Mouse (Mus musculus) spleen, adult 2 months (tissue): Measurements from ENCODE around the gene Shoc2. TPM values are rescaled to one million over a fixed set of nuclear protein-coding genes. Genes with fewer than 3 reads are reported as not detected.
"Not testable (repeated sequence)": the region's sequence is repeated elsewhere in the genome, so short reads cannot be mapped to it uniquely, and the experiment has no call there.

Experiments
- DNase-seq, 2 experiments: peaks; one replicate each; pipeline versions ENCODE4 v3.0.0 to v3.0.0-alpha.2; 2012 to 2021; ENCODE audit warnings: low spot score in 2 of 2, low read depth in 1 of 2
- H3K27ac ChIP-seq: fragments of 200-500 bp; 2 replicates; pipeline ENCODE4 v1.5.1; 2012; ENCODE audit warnings: low read length, inconsistent platforms; ENCODE audit not compliant: insufficient read depth
- H3K27me3 ChIP-seq: fragments of 200-500 bp; 2 replicates; pipeline ENCODE4 v1.6.1; 2012; ENCODE audit warnings: mild to moderate bottlenecking, moderate library complexity, low read length, inconsistent platforms; ENCODE audit not compliant: control insufficient read depth, insufficient read depth
- H3K36me3 ChIP-seq: fragments of 200-500 bp; 2 replicates; pipeline ENCODE4 v1.6.1; 2012; ENCODE audit warnings: mild to moderate bottlenecking, low read length, inconsistent platforms; ENCODE audit not compliant: control insufficient read depth, insufficient read depth
- H3K4me1 ChIP-seq: fragments of 200-500 bp; 2 replicates; pipeline ENCODE4 v1.6.1; 2011; ENCODE audit warnings: inconsistent platforms; ENCODE audit not compliant: control insufficient read depth, insufficient read depth, insufficient read length
- H3K4me3 ChIP-seq: fragments of 200-500 bp; 2 replicates; pipeline ENCODE4 v1.5.1; 2011; ENCODE audit warnings: mild to moderate bottlenecking, inconsistent platforms; ENCODE audit not compliant: insufficient read depth, insufficient read length; ENCODE audit errors: extremely low read depth
- CTCF ChIP-seq: fragments of 200-500 bp; IDR thresholded peaks from 2 replicates; pipeline ENCODE4 v1.5.1; 2011; ENCODE audit warnings: mild to moderate bottlenecking, inconsistent platforms; ENCODE audit not compliant: insufficient read depth, insufficient read length, insufficient replicate concordance; ENCODE audit errors: extremely low read depth
- POLR2A ChIP-seq: fragments of 200-500 bp; IDR thresholded peaks from 2 replicates; pipeline ENCODE4 v1.6.1; 2011; ENCODE audit warnings: low read depth, low read length, inconsistent platforms
- WGBS: fragments of 180-500 bp; shearing (Covaris S2); methylation state at CpG from one replicate; pipeline ENCODE4 v1.1.7; 2018; 5-methylcytosine and 5-hydroxymethylcytosine counted together
- polyA plus RNA-seq: library from polyadenylated mRNA; depleted of rRNA; stranded (reverse); fragments of >200 nt; gene quantifications from 2 replicates; pipeline ENCODE4 v1.2.3, GENCODE M21; 2012

Shoc2 gene
- polyA plus RNA-seq, 1 experiment = 5.6 TPM

- Histone ChIP-seq H3K27me3 (no peaks in the 10 kb centered on the region), H3K4me3 (no peak overlapping the region), H3K27ac (no peak overlapping the region), H3K36me3 (peaks cover 47% of the 10 kb centered on the region), H3K4me1 (no peaks in the 10 kb centered on the region)
- 95% methylated on average over 4 of the region's 4 CpGs for WGBS
- no peak for DNase-seq
- no peak for TF ChIP-seq CTCF
- TF ChIP-seq POLR2A = no peak
Observed at GRCm38 (mm10) chr19:53914950-53915349, 29.2 kb upstream of the Shoc2 start.

GRCm38 (mm10) chr19:53919541-53919940, 24.6 kb upstream of the Shoc2 start:
- no peak for DNase-seq
- Histone ChIP-seq H3K27ac (no peak overlapping the region), H3K4me1 (no peaks in the 10 kb centered on the region), H3K4me3 (no peak overlapping the region), H3K36me3 (peaks cover 51% of the 10 kb centered on the region), H3K27me3 (no peaks in the 10 kb centered on the region)
- WGBS = 92% methylated on average over 10 of the region's 10 CpGs
- TF ChIP-seq POLR2A (no peak), CTCF (no peak)

- H3K4me1 ChIP-seq, DNase-seq, H3K27ac ChIP-seq, H3K4me3 ChIP-seq, H3K27me3 ChIP-seq: not testable (repeated sequence)
- 96% methylated on average over 3 of the region's 3 CpGs for WGBS
- H3K36me3 ChIP-seq = peaks cover 43% of the 10 kb centered on the region
Observed at GRCm38 (mm10) chr19:53921996-53922395, 22.1 kb upstream of the Shoc2 start.

GRCm38 (mm10) chr19:53925338-53925751, 18.8 kb upstream of the Shoc2 start:
- no peak overlapping the region for H3K4me3 ChIP-seq
- H3K27me3 ChIP-seq = no peaks in the 10 kb centered on the region
- H3K36me3 ChIP-seq = peaks cover 46% of the 10 kb centered on the region
- H3K27ac ChIP-seq = no peak overlapping the region
- H3K4me1 ChIP-seq = no peaks in the 10 kb centered on the region
- DNase-seq = peak in 1 of 2 experiments; percentile 53
- 91% methylated on average over 2 of the region's 2 CpGs for WGBS
- TF ChIP-seq CTCF (peak; percentile 21; the same call in 1 of the 2 replicates), POLR2A (no peak)

GRCm38 (mm10) chr19:53926705-53927104, 17.4 kb upstream of the Shoc2 start:
- H3K27ac ChIP-seq = no peak overlapping the region
- 92% methylated on average over 1 of the region's 1 CpGs for WGBS
- H3K27me3 ChIP-seq = no peaks in the 10 kb centered on the region
- DNase-seq = no peak
- TF ChIP-seq POLR2A (no peak), CTCF (no peak)
- peaks cover 45% of the 10 kb centered on the region for H3K36me3 ChIP-seq
- H3K4me1 ChIP-seq = no peaks in the 10 kb centered on the region
- no peak overlapping the region for H3K4me3 ChIP-seq

- TF ChIP-seq CTCF (no peak), POLR2A (no peak)
- no peak for DNase-seq
- Histone ChIP-seq H3K27ac (no peak overlapping the region), H3K4me1 (no peaks in the 10 kb centered on the region), H3K36me3 (peaks cover 34% of the 10 kb centered on the region), H3K4me3 (no peak overlapping the region), H3K27me3 (no peaks in the 10 kb centered on the region)
- WGBS = 67% methylated on average over 3 of the region's 3 CpGs
Observed at GRCm38 (mm10) chr19:53929218-53929617, 14.9 kb upstream of the Shoc2 start.

- Histone ChIP-seq H3K4me3 (no peak overlapping the region), H3K4me1 (no peaks in the 10 kb centered on the region), H3K27ac (no peak overlapping the region), H3K36me3 (peaks cover 20% of the 10 kb centered on the region), H3K27me3 (no peaks in the 10 kb centered on the region)
- no peak for DNase-seq
- TF ChIP-seq CTCF (no peak), POLR2A (no peak)
Observed at GRCm38 (mm10) chr19:53933050-53933449, 11.1 kb upstream of the Shoc2 start.
